Mouse (Mus musculus) lung, adult 2 months (tissue): ENCODE results near the gene Grip2. TPM values are rescaled to one million over a fixed set of nuclear protein-coding genes. Genes with fewer than 3 reads are reported as not detected.

Experiments used
- DNase-seq: peaks from one replicate; pipeline ENCODE4 v3.0.0; 2022
- H3K4me1 ChIP-seq: fragments of 200-500 bp; 2 replicates; pipeline ENCODE4 v1.6.1; 2011; ENCODE audit warnings: low read length; ENCODE audit not compliant: control insufficient read depth, insufficient read depth
- H3K4me3 ChIP-seq: fragments of 200-500 bp; replicated peaks from 2 replicates; pipeline ENCODE3; 2011; ENCODE audit warnings: low read depth, mild to moderate bottlenecking, control low read depth, low read length; ENCODE audit errors: extremely low read depth
- CTCF ChIP-seq: fragments of 200-500 bp; IDR thresholded peaks from 2 replicates; pipeline ENCODE4 v1.5.1; 2011; ENCODE audit warnings: mild to moderate bottlenecking, low read length, control low read depth; ENCODE audit not compliant: insufficient read depth
- POLR2A ChIP-seq: fragments of 200-500 bp; IDR thresholded peaks from 2 replicates; pipeline ENCODE4 v1.6.1; 2011; ENCODE audit warnings: low read depth, mild to moderate bottlenecking, control low read depth, low read length, borderline replicate concordance; ENCODE audit errors: extremely low read depth
- WGBS: fragments of 180-500 bp; shearing (Covaris S2); methylation state at CpG from one replicate; pipeline ENCODE4 v1.1.7; 2018; 5-methylcytosine and 5-hydroxymethylcytosine counted together
- polyA plus RNA-seq: library from polyadenylated mRNA; depleted of rRNA; stranded (reverse); fragments of >200 nt; gene quantifications from 2 replicates; pipeline ENCODE4 v1.2.3, GENCODE M21; 2012

Grip2 gene
- polyA plus RNA-seq, 1 experiment = 2.1 TPM

GRCm38 (mm10) chr6:91839010-91839871 lies 12.2 kb upstream of the Grip2 start:
- DNase-seq = peak; percentile 27
- 14% methylated on average over 23 of the region's 23 CpGs for WGBS
- Histone ChIP-seq H3K4me3 (no peak overlapping the region), H3K4me1 (no peaks in the 10 kb centered on the region)
- TF ChIP-seq POLR2A (no peak), CTCF (no peak)

DNA sequence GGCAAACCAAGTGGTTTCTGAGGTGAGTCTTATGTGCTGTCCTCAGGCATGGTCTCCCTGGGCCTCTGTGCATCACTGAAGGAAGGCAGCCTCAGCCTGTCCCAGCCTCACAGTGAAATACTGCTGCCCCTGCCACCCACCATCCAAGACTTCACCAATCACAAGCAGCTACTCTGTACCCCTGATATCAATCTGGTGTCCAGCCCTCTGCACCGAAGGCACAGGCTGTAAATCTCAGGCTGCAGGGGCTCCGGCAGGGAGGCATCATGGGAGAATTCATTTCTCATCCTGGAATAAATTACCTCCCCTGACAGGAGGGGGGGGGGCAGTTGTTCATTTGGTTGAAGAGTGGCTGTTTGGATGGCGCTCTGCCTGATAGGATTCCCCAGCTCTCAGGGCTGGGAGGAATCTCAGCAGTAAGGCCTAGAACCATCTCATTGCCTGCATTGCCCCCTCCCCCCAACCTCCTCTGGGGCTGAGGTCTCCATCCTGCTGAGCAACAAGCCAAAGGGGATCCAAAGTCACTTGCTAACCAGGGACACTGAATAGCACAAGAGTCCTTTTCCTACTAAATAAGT lies 5.9 kb upstream of the Grip2 start:
- 48% methylated on average over 3 of the region's 3 CpGs for WGBS
- no peak for TF ChIP-seq CTCF
- TF ChIP-seq POLR2A = no peak
- no peak for DNase-seq
- Histone ChIP-seq H3K4me3 (no peak overlapping the region), H3K4me1 (no peaks in the 10 kb centered on the region)

GRCm38 (mm10) chr6:91827926-91828325 lies 876 bp upstream of the Grip2 start:
- Histone ChIP-seq H3K4me3 (no peak overlapping the region), H3K4me1 (no peaks in the 10 kb centered on the region)
- DNase-seq = no peak
- no peak for TF ChIP-seq CTCF
- TF ChIP-seq POLR2A = no peak
- WGBS = 71% methylated on average over 5 of the region's 5 CpGs

GRCm38 (mm10) chr6:91818271-91818670 lies 8.8 kb downstream of the Grip2 start:
- 67% methylated on average over 8 of the region's 8 CpGs for WGBS
- DNase-seq = no peak
- no peak overlapping the region for H3K4me3 ChIP-seq

GRCm38 (mm10) chr6:91815976-91816375 lies 11.1 kb downstream of the Grip2 start:
- no peaks in the 10 kb centered on the region for H3K4me1 ChIP-seq
- no peak overlapping the region for H3K4me3 ChIP-seq
- DNase-seq = no peak
- no peak for TF ChIP-seq POLR2A
- TF ChIP-seq CTCF = no peak
- 76% methylated on average over 6 of the region's 6 CpGs for WGBS

More at GRCm38 (mm10) chr6:91818271-91818670, 8.8 kb downstream of the Grip2 start:
- no peak for TF ChIP-seq CTCF
- no peak for TF ChIP-seq POLR2A
- H3K4me1 ChIP-seq = no peaks in the 10 kb centered on the region

- DNase-seq = no peak
- WGBS = 85% methylated on average over 3 of the region's 3 CpGs
- TF ChIP-seq POLR2A (no peak), CTCF (no peak)
- Histone ChIP-seq H3K4me1 (no peaks in the 10 kb centered on the region), H3K4me3 (no peak overlapping the region)
These were observed 13.4 kb downstream of the Grip2 start for GRCm38 (mm10) chr6:91813611-91814010.

GRCm38 (mm10) chr6:91810007-91810406 lies 17.0 kb downstream of the Grip2 start:
- DNase-seq = no peak
- Histone ChIP-seq H3K4me1 (no peaks in the 10 kb centered on the region), H3K4me3 (no peak overlapping the region)
- TF ChIP-seq CTCF (no peak), POLR2A (no peak)
- WGBS = 30% methylated on average over 1 of the region's 1 CpGs

- Histone ChIP-seq H3K4me3 (no peak overlapping the region), H3K4me1 (no peaks in the 10 kb centered on the region)
- no peak for TF ChIP-seq CTCF
- no peak for TF ChIP-seq POLR2A
- 33% methylated on average over 6 of the region's 6 CpGs for WGBS
- no peak for DNase-seq
These were observed 19.0 kb downstream of the Grip2 start for GRCm38 (mm10) chr6:91808022-91808421.

GRCm38 (mm10) chr6:91807169-91807568 lies 19.9 kb downstream of the Grip2 start:
- 3% methylated on average over 23 of the region's 23 CpGs for WGBS
- no peak for TF ChIP-seq POLR2A
- no peak for TF ChIP-seq CTCF
- Histone ChIP-seq H3K4me1 (no peaks in the 10 kb centered on the region), H3K4me3 (no peak overlapping the region)
- DNase-seq = no peak

GRCm38 (mm10) chr6:91804177-91804576 lies 22.9 kb downstream of the Grip2 start:
- Histone ChIP-seq H3K4me3 (no peak overlapping the region), H3K4me1 (no peaks in the 10 kb centered on the region)
- DNase-seq = no peak
- TF ChIP-seq POLR2A = no peak
- TF ChIP-seq CTCF = no peak
- WGBS = 51% methylated on average over 7 of the region's 7 CpGs
